Mouse (Mus musculus): ENCODE data around the gene Gpr18.

DNA sequence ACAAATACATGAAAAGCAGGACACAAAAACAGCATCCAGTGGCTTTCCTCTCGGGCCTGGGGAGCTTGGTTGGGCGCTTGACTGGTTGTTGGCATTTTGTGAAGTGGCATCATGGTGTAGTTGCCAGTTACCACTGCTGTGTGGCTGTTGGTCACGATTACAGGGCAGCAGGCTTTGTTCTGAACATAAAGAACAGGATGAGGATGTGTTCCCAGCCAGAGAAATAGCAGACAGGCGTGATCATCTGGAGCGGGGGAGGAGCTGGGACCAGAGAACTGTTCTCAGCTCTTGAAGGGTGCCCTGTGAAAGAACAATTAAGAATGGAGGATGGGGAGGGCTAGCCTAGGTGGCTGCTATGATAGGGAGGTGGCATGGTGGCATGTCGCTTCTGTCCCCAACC lies 11.3 kb upstream of the Gpr18 start:
- TF ChIP-seq CTCF (IDR thresholded peaks at IDR 0.05; ENCODE audit: extremely low read depth, insufficient read depth, low read length) (no peak), POLR2A (IDR thresholded peaks at IDR 0.05; ENCODE audit: extremely low read depth, insufficient read depth, low read length) (no peak)

Measured in cortical plate, adult 2 months (tissue).